Mouse (Mus musculus) liver, adult 2 months (tissue): Measurements from ENCODE around the gene Negr1.

Experiments used
- CTCF ChIP-seq: fragments of 200-500 bp; IDR thresholded peaks from 2 replicates; pipeline ENCODE4 v1.5.1; 2011; ENCODE audit warnings: low read depth, low read length, control low read depth
- POLR2A ChIP-seq: fragments of 200-500 bp; IDR thresholded peaks from 2 replicates; pipeline ENCODE4 v1.6.1; 2011; ENCODE audit warnings: low read length, control low read depth; ENCODE audit not compliant: insufficient read depth; ENCODE audit errors: extremely low read depth

DNA sequence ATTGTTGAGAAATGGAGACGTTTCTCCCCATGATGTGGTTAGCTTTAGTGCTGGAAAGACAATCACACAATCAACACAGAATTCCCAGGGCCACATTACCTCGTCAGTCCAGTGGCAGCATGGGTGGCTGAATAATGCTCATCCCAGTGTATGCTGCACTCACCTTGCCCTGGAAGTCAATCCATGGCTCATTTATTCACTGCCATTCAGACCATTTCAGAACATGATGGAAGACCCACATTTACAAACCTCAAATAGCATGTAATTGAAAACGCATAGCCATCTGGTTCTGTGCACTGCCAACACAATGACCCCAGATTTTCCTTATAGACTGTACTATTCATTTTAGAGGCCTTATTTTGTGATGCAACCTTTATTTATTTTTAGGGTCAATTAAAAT lies 203.4 kb downstream of the Negr1 start:
- TF ChIP-seq POLR2A, result no peak
- no peak for TF ChIP-seq CTCF
